Mouse (Mus musculus) liver, embryonic 15.5 days (tissue): Measurements from ENCODE around the gene Gm11564. TPM values are rescaled to one million over a fixed set of nuclear protein-coding genes. Genes with fewer than 3 reads are reported as not detected.
"Not testable (repeated sequence)": the region's sequence is repeated elsewhere in the genome, so short reads cannot be mapped to it uniquely, and the experiment has no call there.

Source experiments
- ATAC-seq: fragments of 200-750 bp; cut with Nextera tagmentation; 2 replicates; pipeline ENCODE4 v1.8.0; 2017; ENCODE audit warnings: moderate number of reproducible peaks, mild to moderate bottlenecking, moderate library complexity; ENCODE audit not compliant: insufficient read depth
- H3K27ac ChIP-seq: fragments of 300-500 bp; sonication (generic); replicated peaks from 2 replicates; pipeline ENCODE4 v1.5.1; 2015; ENCODE audit warnings: mild to moderate bottlenecking, inconsistent platforms
- H3K27me3 ChIP-seq: fragments of 300-500 bp; sonication (generic); 2 replicates; pipeline ENCODE4 v1.6.1; 2015; ENCODE audit warnings: mild to moderate bottlenecking, inconsistent platforms
- H3K36me3 ChIP-seq: fragments of 300-500 bp; sonication (generic); replicated peaks from 2 replicates; pipeline ENCODE4 v1.6.1; 2015; ENCODE audit warnings: moderate library complexity, mild to moderate bottlenecking, inconsistent platforms
- H3K4me1 ChIP-seq: fragments of 300-500 bp; sonication (generic); replicated peaks from 2 replicates; pipeline ENCODE4 v1.6.1; 2015; ENCODE audit warnings: inconsistent platforms
- H3K4me2 ChIP-seq: fragments of 300-500 bp; sonication (generic); 2 replicates; pipeline ENCODE4 v1.6.1; 2015; ENCODE audit warnings: moderate library complexity, mild to moderate bottlenecking, inconsistent platforms
- H3K4me3 ChIP-seq: fragments of 300-500 bp; sonication (generic); replicated peaks from 2 replicates; pipeline ENCODE4 v1.5.1; 2015; ENCODE audit warnings: mild to moderate bottlenecking, inconsistent platforms
- H3K9ac ChIP-seq: fragments of 300-500 bp; sonication (generic); 2 replicates; pipeline ENCODE4 v1.6.1; 2015; ENCODE audit warnings: moderate library complexity, mild to moderate bottlenecking, inconsistent platforms
- H3K9me3 ChIP-seq: fragments of 300-500 bp; sonication (generic); replicated peaks from 2 replicates; pipeline ENCODE4 v1.6.1; 2016; ENCODE audit warnings: inconsistent platforms
- WGBS: fragments of 180-500 bp; shearing (Covaris S2); methylation state at CpG from one replicate; pipeline ENCODE4 v1.1.7; 2015; ENCODE audit warnings: mixed read lengths; ENCODE audit not compliant: insufficient replicate concordance; 5-methylcytosine and 5-hydroxymethylcytosine counted together
- polyA plus RNA-seq: library from polyadenylated mRNA; unstranded; fragments of >200 nt; fragmentation: Nextera tagmentation; extraction: Ambion mirVana; gene quantifications from 2 replicates; pipeline ENCODE4 v1.2.1, GENCODE M21; 2015

The Gm11564 gene
- polyA plus RNA-seq, 1 experiment from 2014 or later = not detected

DNA sequence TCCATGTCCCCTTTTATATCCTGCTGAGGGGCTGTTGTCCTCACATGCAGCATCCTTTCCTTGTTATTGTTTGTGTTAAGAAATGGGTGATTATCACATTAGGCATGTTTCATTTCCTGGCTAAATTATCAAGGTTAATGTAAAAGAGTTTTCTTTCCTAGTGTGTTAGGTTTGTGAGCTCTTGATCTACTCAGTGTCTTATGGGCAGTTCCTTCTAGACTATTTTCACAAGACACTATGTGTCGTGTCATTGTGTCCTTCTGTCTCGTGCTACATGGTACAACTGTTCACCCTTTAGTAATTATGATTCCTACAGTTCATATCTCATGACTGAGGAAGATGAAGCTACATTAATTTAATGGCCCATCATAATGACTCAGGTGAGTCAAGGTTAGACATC lies 22.1 kb downstream of the Gm11564 start, which contains the start of gene Gm11596:
TSS of gene Gm11596 (minus strand) at position 101 of the 400 bp plus-strand sequence.
- no peak for ATAC-seq
- Histone ChIP-seq H3K4me3 (no peak within 1 kb of the TSS), H3K36me3 (no peaks in the 10 kb centered on the region), H3K4me1 (no peaks in the 10 kb centered on the region), H3K4me2 (no peak within 1 kb of the TSS), H3K27ac (no peak within 1 kb of the TSS), H3K9ac (no peak within 1 kb of the TSS), H3K27me3 (no peaks in the 10 kb centered on the region), H3K9me3 (no peaks in the 10 kb centered on the region)
- WGBS = 45% methylated on average over 2 of the region's 2 CpGs

DNA sequence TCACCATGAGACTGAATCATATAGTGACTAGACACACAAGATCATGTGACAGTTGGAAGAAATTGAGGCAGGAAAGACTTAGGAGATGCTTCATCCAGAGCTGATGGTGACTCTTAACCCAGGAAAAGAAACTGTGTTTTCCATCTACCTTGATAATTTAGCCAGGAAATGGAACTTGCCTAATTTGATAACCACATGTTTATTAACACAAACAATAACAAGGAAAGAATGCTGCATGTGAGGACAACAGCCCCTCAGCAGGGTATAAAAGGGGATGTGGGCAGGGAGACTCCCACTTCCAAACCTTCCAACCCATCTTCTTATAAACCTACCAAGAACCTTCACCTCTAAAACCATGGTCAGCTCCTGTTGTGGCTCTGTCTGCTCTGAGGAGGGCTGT lies 30.6 kb downstream of the Gm11564 start, which contains the start of gene Krtap4-9:
TSS of gene Krtap4-9 (plus strand) at position 301 of the 400 bp plus-strand sequence.
- not testable (repeated sequence) for H3K4me3 ChIP-seq, H3K4me2 ChIP-seq, H3K9ac ChIP-seq, H3K36me3 ChIP-seq, H3K4me1 ChIP-seq, H3K9me3 ChIP-seq, H3K27me3 ChIP-seq, ATAC-seq, H3K27ac ChIP-seq

GRCm38 (mm10) chr11:99780604-99781003 lies 34.9 kb downstream of the Gm11564 start, which contains the start of gene Krtap4-8:
TSS of gene Krtap4-8 (minus strand) at chr11:99780704.
- H3K27ac ChIP-seq = no peak within 1 kb of the TSS
- H3K4me3 ChIP-seq = no peak within 1 kb of the TSS
- H3K27me3 ChIP-seq = no peaks in the 10 kb centered on the region
- 73% methylated on average over 2 of the region's 2 CpGs for WGBS
- no peak within 1 kb of the TSS for H3K4me2 ChIP-seq
- no peak within 1 kb of the TSS for H3K9ac ChIP-seq
- H3K36me3 ChIP-seq = no peaks in the 10 kb centered on the region
- ATAC-seq = no peak
- H3K9me3 ChIP-seq = no peaks in the 10 kb centered on the region
- no peaks in the 10 kb centered on the region for H3K4me1 ChIP-seq

DNA sequence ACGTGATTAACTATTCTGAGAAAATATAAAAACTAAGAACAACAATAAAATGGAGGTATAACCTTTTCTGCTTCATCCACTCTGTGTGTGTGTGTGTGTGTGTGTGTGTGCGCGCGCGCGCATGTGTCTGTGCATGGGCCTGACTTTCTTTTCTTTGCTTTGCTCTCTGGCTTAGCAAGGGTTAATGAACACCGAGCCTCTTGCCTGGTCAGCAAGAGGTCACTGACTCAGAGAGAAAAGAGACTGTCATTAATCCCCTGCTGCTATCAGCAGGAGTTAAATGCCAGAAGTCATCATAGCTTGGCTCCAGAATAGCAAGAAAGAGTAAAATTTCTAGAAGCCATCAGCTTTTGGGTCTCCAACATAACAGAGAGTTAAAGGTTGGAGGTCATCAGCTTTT lies 37.1 kb downstream of the Gm11564 start:
- H3K9ac ChIP-seq = no peak overlapping the region
- WGBS = 67% methylated on average over 7 of the region's 7 CpGs
- no peaks in the 10 kb centered on the region for H3K36me3 ChIP-seq
- no peak overlapping the region for H3K4me3 ChIP-seq
- no peaks in the 10 kb centered on the region for H3K9me3 ChIP-seq
- H3K27me3 ChIP-seq = no peaks in the 10 kb centered on the region
- H3K4me2 ChIP-seq = no peak overlapping the region
- H3K27ac ChIP-seq = no peak overlapping the region
- no peaks in the 10 kb centered on the region for H3K4me1 ChIP-seq
- ATAC-seq = no peak

DNA sequence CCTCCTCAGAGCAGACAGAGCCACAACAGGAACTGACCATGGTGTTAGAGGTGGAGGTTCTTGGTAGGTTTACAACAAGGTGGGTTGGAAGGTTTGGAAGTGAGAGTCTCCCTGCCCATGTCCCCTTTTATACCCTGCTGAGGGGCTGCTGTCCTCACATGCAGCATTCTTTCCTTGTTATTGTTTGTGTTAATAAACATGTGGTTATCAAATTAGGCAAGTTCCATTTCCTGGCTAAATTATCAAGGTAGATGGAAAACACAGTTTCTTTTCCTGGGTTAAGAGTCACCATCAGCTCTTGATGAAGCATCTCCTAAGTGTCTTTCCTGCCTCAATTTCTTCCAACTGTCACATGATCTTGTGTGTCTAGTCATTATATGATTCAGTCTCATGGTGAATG lies 42.7 kb downstream of the Gm11564 start, which contains the start of gene Gm11595:
TSS of gene Gm11595 (minus strand) at position 101 of the 400 bp plus-strand sequence.
- not testable (repeated sequence) for H3K4me3 ChIP-seq, H3K27me3 ChIP-seq, H3K27ac ChIP-seq, ATAC-seq, H3K36me3 ChIP-seq, H3K9ac ChIP-seq, H3K4me2 ChIP-seq, H3K4me1 ChIP-seq, H3K9me3 ChIP-seq

DNA sequence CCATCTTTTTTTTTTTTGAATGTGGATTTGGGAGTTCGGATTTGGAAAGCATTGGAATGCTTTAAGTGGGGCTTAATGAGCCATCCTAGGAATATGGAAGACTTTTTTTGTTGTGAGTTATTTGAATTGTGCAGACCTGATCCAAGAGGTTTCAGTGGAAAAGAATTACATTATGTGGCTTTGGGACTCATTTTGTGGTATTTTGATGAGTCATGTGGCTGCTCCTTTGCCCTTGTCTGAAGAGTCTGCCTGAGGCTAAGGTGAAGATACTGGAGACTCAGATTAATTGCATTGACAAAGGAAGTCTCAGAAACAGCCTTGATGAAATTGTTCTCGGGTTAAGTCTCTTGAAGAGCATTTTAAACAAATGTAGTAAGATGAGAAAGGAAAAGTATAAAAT lies 47.1 kb downstream of the Gm11564 start:
- Histone ChIP-seq H3K4me3 (no peak overlapping the region), H3K4me2 (no peak overlapping the region), H3K4me1 (no peaks in the 10 kb centered on the region), H3K27me3 (no peaks in the 10 kb centered on the region), H3K9me3 (no peaks in the 10 kb centered on the region), H3K36me3 (no peaks in the 10 kb centered on the region), H3K27ac (no peak overlapping the region), H3K9ac (no peak overlapping the region)
- WGBS = 44% methylated on average over 2 of the region's 2 CpGs
- ATAC-seq = no peak

Other genes with a start within 250 kb of the Gm11564 start
- not detected in 2 replicates for gene Krtap3-1, start 249.0 kb downstream of the Gm11564 start, polyA plus RNA-seq
- gene Krtap1-5, start 234.7 kb downstream of the Gm11564 start, polyA plus RNA-seq = not detected in 2 replicates
- not detected in 2 replicates for gene Krtap1-4, start 232.0 kb downstream of the Gm11564 start, polyA plus RNA-seq
- not detected in 2 replicates for gene Krtap1-3, start 224.3 kb downstream of the Gm11564 start, polyA plus RNA-seq
- gene Krtap9-3, start 217.6 kb downstream of the Gm11564 start, polyA plus RNA-seq = not detected in 2 replicates
- gene Gm11938, start 212.4 kb downstream of the Gm11564 start, polyA plus RNA-seq = not detected in 2 replicates
- not detected in 2 replicates for gene Gm11937, start 205.5 kb downstream of the Gm11564 start, polyA plus RNA-seq
- gene Krtap2-4, start 200.8 kb downstream of the Gm11564 start, polyA plus RNA-seq = not detected in 2 replicates
- not detected in 2 replicates for gene Gm11562, start 195.2 kb downstream of the Gm11564 start, polyA plus RNA-seq
- not detected in 2 replicates for gene Krtap4-1, start 187.4 kb downstream of the Gm11564 start, polyA plus RNA-seq
- not detected in 2 replicates for gene Krtap4-2, start 180.6 kb downstream of the Gm11564 start, polyA plus RNA-seq
- gene Krtap4-7, start 171.6 kb downstream of the Gm11564 start, polyA plus RNA-seq = not detected in 2 replicates
- gene Gm11555, start 165.4 kb downstream of the Gm11564 start, polyA plus RNA-seq = not detected in 2 replicates
- not detected in 2 replicates for gene Gm11563, start 156.7 kb downstream of the Gm11564 start, polyA plus RNA-seq
- not detected in 2 replicates for gene Krtap4-6, start 149.7 kb downstream of the Gm11564 start, polyA plus RNA-seq
- not detected in 2 replicates for gene Gm14190, start 124.9 kb downstream of the Gm11564 start, polyA plus RNA-seq
- gene Gm14180, start 81.4 kb downstream of the Gm11564 start, polyA plus RNA-seq = not detected in 2 replicates
- not detected in 2 replicates for gene Gm11595, start 42.8 kb downstream of the Gm11564 start, polyA plus RNA-seq
- gene Krtap4-8, start 35.0 kb downstream of the Gm11564 start, polyA plus RNA-seq = not detected in 2 replicates
- gene Krtap4-9, start 30.5 kb downstream of the Gm11564 start, polyA plus RNA-seq = not detected in 2 replicates
- gene Gm11596, start 22.2 kb downstream of the Gm11564 start, polyA plus RNA-seq = not detected in 2 replicates
- not detected in 2 replicates for gene Gm11569, start 16.7 kb downstream of the Gm11564 start, polyA plus RNA-seq
- not detected in 2 replicates for gene Gm11554, start 11.2 kb downstream of the Gm11564 start, polyA plus RNA-seq
- gene Krtap4-13, start 5.8 kb downstream of the Gm11564 start, polyA plus RNA-seq = not detected in 2 replicates
- not detected in 2 replicates for gene 2300003K06Rik, start 22.4 kb upstream of the Gm11564 start, polyA plus RNA-seq
- gene Krtap4-16, start 35.9 kb upstream of the Gm11564 start, polyA plus RNA-seq = not detected in 2 replicates
- not detected in 2 replicates for gene Gm11568, start 42.3 kb upstream of the Gm11564 start, polyA plus RNA-seq
- not detected in 2 replicates for gene Gm11559, start 48.8 kb upstream of the Gm11564 start, polyA plus RNA-seq
- not detected in 2 replicates for gene Krtap9-1, start 57.7 kb upstream of the Gm11564 start, polyA plus RNA-seq
- gene Gm11567, start 63.5 kb upstream of the Gm11564 start, polyA plus RNA-seq = not detected in 2 replicates
- not detected in 2 replicates for gene Krtap31-1, start 92.3 kb upstream of the Gm11564 start, polyA plus RNA-seq
- not detected in 2 replicates for gene Gm11565, start 99.1 kb upstream of the Gm11564 start, polyA plus RNA-seq
- gene Krtap31-2, start 120.6 kb upstream of the Gm11564 start, polyA plus RNA-seq = not detected in 2 replicates
- gene Krtap9-5, start 132.8 kb upstream of the Gm11564 start, polyA plus RNA-seq = not detected in 2 replicates
- not detected in 2 replicates for gene Krtap29-1, start 163.4 kb upstream of the Gm11564 start, polyA plus RNA-seq
- gene Krtap16-1, start 170.9 kb upstream of the Gm11564 start, polyA plus RNA-seq = not detected in 2 replicates
- not detected in 2 replicates for gene Krtap17-1, start 178.3 kb upstream of the Gm11564 start, polyA plus RNA-seq
- not detected in 2 replicates for gene Krt33a, start 200.5 kb upstream of the Gm11564 start, polyA plus RNA-seq
- gene Krt33b, start 214.2 kb upstream of the Gm11564 start, polyA plus RNA-seq = not detected in 2 replicates
- gene Krt34, start 225.9 kb upstream of the Gm11564 start, polyA plus RNA-seq = not detected in 2 replicates
- not detected in 2 replicates for gene Krt31, start 234.9 kb upstream of the Gm11564 start, polyA plus RNA-seq